Mouse (Mus musculus): Measurements from ENCODE around the gene Ndufaf3. TPM values are rescaled to one million over a fixed set of nuclear protein-coding genes. Genes with fewer than 3 reads are reported as not detected.
A peak's percentile ranks its signal among the peaks of the same experiment; 100 is the strongest.

Gene Ndufaf3
- polyA plus RNA-seq, 1 experiment from 2014 or later: 49.4 TPM

DNA sequence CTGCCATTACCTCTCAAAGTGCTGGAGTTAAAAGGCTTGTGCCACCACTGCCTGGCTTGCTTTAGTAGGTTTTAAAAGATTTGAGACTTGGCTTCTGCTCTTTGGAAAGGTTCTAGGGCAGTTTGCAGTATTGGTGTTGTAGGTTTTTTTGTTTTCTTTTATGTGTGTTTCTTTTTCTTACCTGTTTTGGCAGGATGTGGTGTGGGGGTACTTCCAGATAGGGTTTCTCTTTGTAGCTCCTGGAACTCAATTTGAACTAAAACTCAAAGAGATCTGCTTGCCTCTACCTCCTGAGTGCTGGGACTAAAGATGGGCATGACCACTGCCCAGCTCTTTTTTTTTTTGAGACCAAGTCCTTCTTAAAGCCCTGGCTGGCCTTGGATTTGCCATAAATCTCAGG, 26.4 kb downstream of the Ndufaf3 start:
- Histone ChIP-seq H3K9ac (no peak overlapping the region), H3K27ac (no peak overlapping the region), H3K4me1 (no peaks in the 10 kb centered on the region), H3K27me3 (no peaks in the 10 kb centered on the region), H3K4me2 (no peak overlapping the region), H3K4me3 (no peak overlapping the region), H3K9me3 (no peaks in the 10 kb centered on the region), H3K36me3 (peaks cover 89% of the 10 kb centered on the region)
- ATAC-seq (ENCODE audit: borderline replicate concordance, extremely low read depth, low FRiP score, low TSS enrichment): no peak

DNA sequence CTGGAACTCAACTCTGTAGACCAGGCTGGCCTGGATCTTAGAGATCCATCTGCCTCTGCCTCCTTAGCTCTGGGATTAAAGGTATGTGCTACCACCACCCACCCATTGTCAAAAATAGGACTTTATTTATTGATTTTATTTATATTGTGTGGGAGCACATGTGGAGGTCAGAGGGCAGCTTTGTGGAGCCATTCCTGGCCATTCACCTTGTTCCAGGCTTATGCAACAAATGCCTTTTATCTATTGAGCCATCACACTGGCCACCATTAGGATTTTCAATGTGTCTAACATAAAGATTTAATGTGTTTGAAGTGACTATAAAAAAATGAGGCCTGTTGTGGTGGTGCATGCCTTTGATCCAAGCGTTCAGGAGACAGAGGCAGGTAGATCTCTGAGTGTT, 35.7 kb downstream of the Ndufaf3 start:
- ATAC-seq (ENCODE audit: borderline replicate concordance, extremely low read depth, low FRiP score, low TSS enrichment): no peak
- Histone ChIP-seq H3K36me3 (peaks cover 80% of the 10 kb centered on the region), H3K4me3 (no peak overlapping the region), H3K27ac (no peak overlapping the region), H3K4me2 (no peak overlapping the region), H3K27me3 (no peaks in the 10 kb centered on the region), H3K9ac (no peak overlapping the region), H3K9me3 (no peaks in the 10 kb centered on the region), H3K4me1 (no peaks in the 10 kb centered on the region)
- WGBS: 85% methylated on average over 1 of the region's 1 CpGs

DNA sequence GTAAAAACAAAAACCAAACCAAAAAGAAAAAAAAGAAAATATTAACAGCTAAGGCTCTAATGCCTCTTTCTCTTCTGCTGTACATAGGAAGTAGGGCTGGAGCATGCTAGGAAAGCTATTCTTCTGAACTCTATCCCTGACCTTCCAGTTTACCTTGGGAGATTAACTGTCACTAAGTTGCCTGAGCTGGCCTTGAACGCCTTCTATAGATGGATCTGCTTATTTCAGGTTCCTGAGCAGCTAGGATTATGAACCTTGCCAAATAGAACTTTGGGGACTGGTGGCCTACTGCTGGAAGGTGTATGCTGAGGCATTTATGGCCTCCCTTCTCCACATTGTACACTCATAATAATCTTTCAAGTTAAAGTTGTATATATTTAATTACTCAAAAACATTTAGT, 36.3 kb downstream of the Ndufaf3 start:
- no peak for ATAC-seq (ENCODE audit: borderline replicate concordance, extremely low read depth, low FRiP score, low TSS enrichment)
- Histone ChIP-seq H3K9ac (no peak overlapping the region), H3K4me3 (no peak overlapping the region), H3K27ac (no peak overlapping the region), H3K36me3 (peaks cover 75% of the 10 kb centered on the region), H3K4me1 (no peaks in the 10 kb centered on the region), H3K4me2 (no peak overlapping the region), H3K9me3 (no peaks in the 10 kb centered on the region), H3K27me3 (no peaks in the 10 kb centered on the region)
- WGBS: 94% methylated on average over 1 of the region's 1 CpGs

DNA sequence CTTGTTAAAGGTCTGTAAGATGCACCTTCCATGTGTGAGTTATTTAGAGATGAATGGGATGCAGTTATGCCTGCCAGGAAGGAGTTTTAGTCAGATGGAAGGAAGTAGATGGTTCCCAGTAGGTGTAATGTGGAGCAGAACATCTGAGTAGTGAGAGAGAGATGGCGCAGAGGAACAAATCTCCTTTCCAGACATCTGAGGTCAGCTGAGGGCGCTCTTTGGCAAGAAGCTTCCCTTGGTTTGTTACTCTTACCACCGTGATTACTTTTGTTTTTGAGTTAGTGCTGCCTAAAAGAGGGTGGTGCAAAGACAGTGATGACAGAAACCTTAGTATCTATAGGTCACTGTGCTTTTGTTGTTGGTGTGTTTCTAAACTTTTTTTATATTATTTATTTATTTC, 41.8 kb downstream of the Ndufaf3 start:
- ATAC-seq (ENCODE audit: borderline replicate concordance, extremely low read depth, low FRiP score, low TSS enrichment): no peak
- Histone ChIP-seq H3K4me2 (no peak overlapping the region), H3K9ac (no peak overlapping the region), H3K9me3 (no peaks in the 10 kb centered on the region), H3K36me3 (peaks cover 32% of the 10 kb centered on the region), H3K4me3 (no peak overlapping the region), H3K4me1 (no peaks in the 10 kb centered on the region), H3K27me3 (no peaks in the 10 kb centered on the region), H3K27ac (no peak overlapping the region)
- 78% methylated on average over 3 of the region's 3 CpGs for WGBS

DNA sequence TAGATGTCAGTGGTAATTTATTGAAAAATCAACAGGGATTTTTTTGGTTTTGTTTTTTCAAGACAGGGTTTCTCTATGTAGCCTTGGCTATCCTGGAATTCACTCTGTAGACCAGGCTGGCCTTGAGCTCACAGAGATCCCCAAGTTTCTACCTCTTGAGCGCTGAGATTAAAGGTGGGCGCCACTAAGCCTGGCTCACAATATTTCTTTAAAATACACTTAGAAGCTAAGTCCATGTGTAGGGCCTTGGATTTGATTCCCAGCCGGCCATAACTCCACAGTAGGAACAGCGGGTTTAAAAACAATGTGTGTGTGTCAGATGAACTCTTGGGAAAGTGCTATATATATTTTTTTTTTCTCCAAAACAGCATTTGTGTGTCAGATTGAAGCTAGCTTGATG, 43.9 kb downstream of the Ndufaf3 start:
- H3K4me3 ChIP-seq: no peak overlapping the region
- 94% methylated on average over 4 of the region's 4 CpGs for WGBS
- no peak overlapping the region for H3K4me2 ChIP-seq
- ATAC-seq (ENCODE audit: borderline replicate concordance, extremely low read depth, low FRiP score, low TSS enrichment): no peak
- H3K27me3 ChIP-seq: no peaks in the 10 kb centered on the region
- peaks cover 16% of the 10 kb centered on the region for H3K36me3 ChIP-seq
- H3K9me3 ChIP-seq: no peaks in the 10 kb centered on the region
- no peak overlapping the region for H3K9ac ChIP-seq
- peaks cover 14% of the 10 kb centered on the region; the same call in 1 of the 2 replicates for H3K4me1 ChIP-seq
- no peak overlapping the region for H3K27ac ChIP-seq

DNA sequence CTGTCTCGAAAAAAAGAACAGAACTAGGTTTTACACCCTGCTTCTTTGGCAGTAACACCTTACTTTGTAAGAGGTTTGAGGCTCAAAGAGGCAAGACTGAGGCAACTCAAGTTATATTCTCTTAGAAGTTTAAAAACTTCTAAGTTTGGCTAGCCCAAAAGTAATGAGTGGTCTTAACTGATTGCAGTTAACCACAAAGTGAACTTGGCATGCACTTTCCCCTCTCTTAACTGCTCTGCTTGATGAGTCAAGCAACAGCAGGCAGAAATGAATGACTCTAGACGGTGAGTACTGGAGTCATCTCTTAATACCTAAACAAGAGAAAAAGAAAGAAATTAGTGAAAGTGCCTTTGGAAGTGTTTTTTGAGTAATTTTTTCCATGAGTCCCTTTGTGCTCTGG, 45.6 kb downstream of the Ndufaf3 start:
- WGBS: 80% methylated on average over 2 of the region's 2 CpGs
- Histone ChIP-seq H3K27me3 (no peaks in the 10 kb centered on the region), H3K27ac (no peak overlapping the region), H3K9ac (no peak overlapping the region), H3K36me3 (peaks cover 14% of the 10 kb centered on the region; the same call in 1 of the 2 replicates), H3K4me3 (no peak overlapping the region), H3K4me2 (no peak overlapping the region), H3K4me1 (peaks cover 14% of the 10 kb centered on the region; the same call in 1 of the 2 replicates), H3K9me3 (no peaks in the 10 kb centered on the region)
- no peak for ATAC-seq (ENCODE audit: borderline replicate concordance, extremely low read depth, low FRiP score, low TSS enrichment)

DNA sequence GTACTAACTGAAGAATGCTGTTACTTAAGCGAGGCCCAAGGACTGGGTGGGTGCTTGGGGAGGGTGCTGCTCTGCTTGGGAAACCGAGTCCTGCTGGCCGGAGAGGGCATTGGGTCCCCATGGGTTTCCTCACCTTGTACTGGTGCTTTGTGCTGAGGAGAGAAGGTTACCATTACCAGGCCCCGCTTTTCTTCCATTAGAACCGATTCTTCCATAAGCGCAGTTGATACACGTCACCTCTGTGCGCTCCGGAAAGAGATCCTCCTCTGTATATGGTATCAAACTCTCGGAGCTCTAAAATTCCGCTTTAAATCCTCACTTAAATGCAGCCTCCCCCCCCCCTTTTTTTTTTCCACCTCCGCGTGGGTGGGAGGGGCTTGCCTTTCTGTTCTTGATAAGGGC, 49.3 kb downstream of the Ndufaf3 start:
- peak overlapping the region; percentile 98 for H3K9ac ChIP-seq
- H3K27ac ChIP-seq: peak overlapping the region; percentile 99
- H3K4me3 ChIP-seq: peak overlapping the region; percentile 100
- no peaks in the 10 kb centered on the region for H3K27me3 ChIP-seq
- ATAC-seq (ENCODE audit: borderline replicate concordance, extremely low read depth, low FRiP score, low TSS enrichment): peak; percentile 13
- 0% methylated on average over 13 of the region's 13 CpGs for WGBS
- H3K9me3 ChIP-seq: no peaks in the 10 kb centered on the region
- H3K36me3 ChIP-seq: peaks cover 32% of the 10 kb centered on the region
- peaks cover 19% of the 10 kb centered on the region; the same call in 1 of the 2 replicates for H3K4me1 ChIP-seq
- H3K4me2 ChIP-seq: peak overlapping the region; percentile 75

DNA sequence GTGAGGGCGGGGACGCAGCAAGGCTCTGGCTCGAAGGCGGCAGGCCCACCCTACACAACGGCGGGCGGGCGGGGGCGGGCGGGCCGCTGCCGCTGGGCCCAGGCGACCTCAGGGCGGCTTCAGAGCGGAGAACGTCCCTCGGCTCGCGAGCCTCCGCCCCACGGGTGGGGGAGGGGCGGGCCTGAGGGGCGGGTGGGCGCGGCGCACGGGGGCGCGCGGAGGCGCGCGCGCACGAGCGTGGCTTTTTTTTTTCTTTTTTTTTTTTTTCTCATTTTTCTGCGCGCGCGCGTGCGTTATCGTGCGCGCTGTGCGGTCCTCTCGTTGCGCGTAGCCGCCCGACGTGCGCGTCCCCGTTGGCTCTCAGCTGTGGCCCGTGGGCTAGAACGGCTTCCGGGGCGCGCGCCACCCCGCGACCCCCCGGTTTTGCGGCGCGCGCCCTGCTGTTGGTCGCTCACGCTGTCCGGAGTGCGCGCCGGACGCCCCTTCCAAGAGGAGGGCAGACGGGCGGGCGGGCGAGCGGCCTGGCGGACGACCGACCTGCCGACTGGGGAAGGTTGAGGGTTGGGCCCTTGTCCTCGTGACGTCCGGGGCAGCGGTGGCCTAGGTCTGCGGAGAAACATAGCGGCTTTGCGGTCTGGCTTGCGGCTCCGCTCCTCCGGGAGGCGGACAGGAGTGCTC, 49.8 kb downstream of the Ndufaf3 start:
- WGBS: under 1% methylated on average over 94 of the region's 95 CpGs
- peaks cover 38% of the 10 kb centered on the region for H3K36me3 ChIP-seq

DNA sequence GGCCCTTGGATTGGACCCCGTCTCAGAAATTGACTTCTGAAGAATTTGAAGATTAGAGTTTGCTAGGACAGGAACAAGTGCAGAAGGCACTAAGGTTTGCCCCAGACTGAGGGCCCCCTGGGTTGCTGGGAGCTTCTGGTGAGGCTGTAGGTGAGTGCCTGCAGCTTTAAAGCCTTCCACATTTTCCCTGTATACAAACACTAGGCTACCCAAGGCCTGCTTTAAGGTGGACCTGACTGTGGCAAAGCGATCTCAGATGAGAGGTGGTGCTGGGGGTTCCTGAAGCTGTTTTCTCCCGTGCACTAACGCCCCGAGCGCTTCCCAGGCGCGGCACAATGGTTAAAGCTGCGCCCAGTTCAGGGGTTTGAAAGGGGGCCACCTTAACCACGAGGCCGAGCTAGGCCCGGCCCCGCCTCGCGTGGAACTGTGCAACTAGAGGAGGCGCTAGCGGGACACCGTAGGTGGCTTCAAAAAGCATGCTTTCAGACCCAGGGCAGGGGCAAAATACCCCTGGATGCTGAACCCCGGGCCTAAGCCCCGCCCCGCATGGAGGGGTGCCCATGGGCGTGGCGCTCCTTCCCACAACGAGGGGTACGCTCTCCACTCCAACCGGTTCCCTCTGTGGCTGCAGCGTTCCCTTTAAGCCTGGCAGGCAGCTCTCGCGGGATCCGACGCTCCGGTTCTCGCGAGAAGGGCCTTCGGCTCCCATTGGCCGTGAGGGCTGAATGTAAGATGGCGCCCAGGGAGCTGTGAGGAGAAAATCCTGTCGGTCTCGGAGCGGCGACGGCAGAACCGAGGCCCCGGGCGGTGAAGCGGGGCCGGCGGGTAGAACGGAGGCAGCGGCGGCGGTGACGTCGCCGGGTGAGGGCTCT, 50.6 kb downstream of the Ndufaf3 start, which contains the start of gene Qrich1:
Gene Qrich1, plus strand, starts transcription at position 427 of the 872 bp plus-strand sequence.
- H3K4me3 ChIP-seq: peak within 1 kb of the TSS; percentile 100
- peak within 1 kb of the TSS; percentile 98 for H3K9ac ChIP-seq
- under 1% methylated on average over 55 of the region's 55 CpGs for WGBS
- no peaks in the 10 kb centered on the region for H3K9me3 ChIP-seq
- H3K4me1 ChIP-seq: peaks cover 19% of the 10 kb centered on the region; the same call in 1 of the 2 replicates
- H3K27ac ChIP-seq: peak within 1 kb of the TSS; percentile 99
- no peaks in the 10 kb centered on the region for H3K27me3 ChIP-seq
- peaks cover 45% of the 10 kb centered on the region for H3K36me3 ChIP-seq
- peak within 1 kb of the TSS; percentile 75 for H3K4me2 ChIP-seq
- peak; percentile 94 for ATAC-seq (ENCODE audit: borderline replicate concordance, extremely low read depth, low FRiP score, low TSS enrichment)

More for the DNA sequence above, 49.8 kb downstream of the Ndufaf3 start:
- Histone ChIP-seq H3K9me3 (no peaks in the 10 kb centered on the region), H3K27me3 (no peaks in the 10 kb centered on the region), H3K4me3 (peak overlapping the region; percentile 100), H3K4me1 (peaks cover 19% of the 10 kb centered on the region; the same call in 1 of the 2 replicates), H3K9ac (peak overlapping the region; percentile 98), H3K4me2 (peak overlapping the region; percentile 75), H3K27ac (peak overlapping the region; percentile 99)
- peak; percentile 88 for ATAC-seq (ENCODE audit: borderline replicate concordance, extremely low read depth, low FRiP score, low TSS enrichment)

MicroRNAs within 50 kb of the gene (microRNA counts, 519-probe panel; counts per million panel counts)
- 2,563 counts per million, percentile 58 among the panel's probes with 10 or more counts for microRNA mmu-miR-191
- microRNA mmu-miR-425: 2,583 counts per million, percentile 59 among the panel's probes with 10 or more counts

Small RNAs within 50 kb of the gene (microRNA-seq; reads per million reads assigned to microRNA genes)
- gene Gm24083 (not detected), gene Mir191 (not detected), gene Mir425 (1,951 reads per million, percentile 82 among the genes with 10 or more reads in this experiment)

Other genes with a start within 250 kb of the Ndufaf3 start
- 654 and 708 TPM in 2 replicates for gene Gpx1, start 228.5 kb downstream of the Ndufaf3 start, polyA plus RNA-seq (2015; fragmentation: Nextera tagmentation; extraction: Ambion mirVana)
- 99.6 and 107 TPM in 2 replicates for gene Usp4, start 219.6 kb downstream of the Ndufaf3 start, polyA plus RNA-seq (2015; fragmentation: Nextera tagmentation; extraction: Ambion mirVana)
- 0.39 and 0.40 TPM in 2 replicates for gene 1700102P08Rik, start 174.6 kb downstream of the Ndufaf3 start, polyA plus RNA-seq (2015; fragmentation: Nextera tagmentation; extraction: Ambion mirVana)
- 2.4 and 2.6 TPM in 2 replicates for gene Ccdc36, start 138.9 kb downstream of the Ndufaf3 start, polyA plus RNA-seq (2015; fragmentation: Nextera tagmentation; extraction: Ambion mirVana)
- gene BC048562, start 131.0 kb downstream of the Ndufaf3 start, polyA plus RNA-seq (2015; fragmentation: Nextera tagmentation; extraction: Ambion mirVana): not detected in 2 replicates
- 56.6 and 60.4 TPM in 2 replicates for gene Ccdc71, start 106.9 kb downstream of the Ndufaf3 start, polyA plus RNA-seq (2015; fragmentation: Nextera tagmentation; extraction: Ambion mirVana)
- gene Klhdc8b, start 105.9 kb downstream of the Ndufaf3 start, polyA plus RNA-seq (2015; fragmentation: Nextera tagmentation; extraction: Ambion mirVana): 67.2 and 75.3 TPM in 2 replicates
- 66.9 and 74.4 TPM in 2 replicates for gene Lamb2, start 87.7 kb downstream of the Ndufaf3 start, polyA plus RNA-seq (2015; fragmentation: Nextera tagmentation; extraction: Ambion mirVana)
- gene Usp19, start 76.8 kb downstream of the Ndufaf3 start, polyA plus RNA-seq (2015; fragmentation: Nextera tagmentation; extraction: Ambion mirVana): 61.9 and 68.5 TPM in 2 replicates
- 89.4 and 108 TPM in 2 replicates for gene Qars, start 59.7 kb downstream of the Ndufaf3 start, polyA plus RNA-seq (2015; fragmentation: Nextera tagmentation; extraction: Ambion mirVana)
- 115 and 120 TPM in 2 replicates for gene Qrich1, start 50.6 kb downstream of the Ndufaf3 start, polyA plus RNA-seq (2015; fragmentation: Nextera tagmentation; extraction: Ambion mirVana)
- gene Impdh2, start 7.1 kb downstream of the Ndufaf3 start, polyA plus RNA-seq (2015; fragmentation: Nextera tagmentation; extraction: Ambion mirVana): 178 TPM in 2 replicates
- gene Dalrd3, start 2.5 kb upstream of the Ndufaf3 start, polyA plus RNA-seq (2015; fragmentation: Nextera tagmentation; extraction: Ambion mirVana): 139 and 150 TPM in 2 replicates
- gene Wdr6, start 11.3 kb upstream of the Ndufaf3 start, polyA plus RNA-seq (2015; fragmentation: Nextera tagmentation; extraction: Ambion mirVana): 131 and 134 TPM in 2 replicates
- gene P4htm, start 30.2 kb upstream of the Ndufaf3 start, polyA plus RNA-seq (2015; fragmentation: Nextera tagmentation; extraction: Ambion mirVana): 7.7 and 7.9 TPM in 2 replicates
- 44.8 and 46.6 TPM in 2 replicates for gene Arih2, start 82.0 kb upstream of the Ndufaf3 start, polyA plus RNA-seq (2015; fragmentation: Nextera tagmentation; extraction: Ambion mirVana)
- gene Slc25a20, start 94.7 kb upstream of the Ndufaf3 start, polyA plus RNA-seq (2015; fragmentation: Nextera tagmentation; extraction: Ambion mirVana): 45.0 and 46.0 TPM in 2 replicates
- 23.6 and 24.5 TPM in 2 replicates for gene Prkar2a, start 121.9 kb upstream of the Ndufaf3 start, polyA plus RNA-seq (2015; fragmentation: Nextera tagmentation; extraction: Ambion mirVana)
- gene Ip6k2, start 216.4 kb upstream of the Ndufaf3 start, polyA plus RNA-seq (2015; fragmentation: Nextera tagmentation; extraction: Ambion mirVana): 72.5 and 74.7 TPM in 2 replicates
- gene Nckipsd, start 240.9 kb upstream of the Ndufaf3 start, polyA plus RNA-seq (2015; fragmentation: Nextera tagmentation; extraction: Ambion mirVana): 15.3 and 16.6 TPM in 2 replicates

Measured in lung, embryonic 15.5 days (tissue).